Mouse (Mus musculus): ENCODE results near the gene Susd1. TPM values are rescaled to one million over a fixed set of nuclear protein-coding genes. Genes with fewer than 3 reads are reported as not detected.

The Susd1 gene
- polyA plus RNA-seq, 1 experiment from 2014 or later: 1.2 TPM

DNA sequence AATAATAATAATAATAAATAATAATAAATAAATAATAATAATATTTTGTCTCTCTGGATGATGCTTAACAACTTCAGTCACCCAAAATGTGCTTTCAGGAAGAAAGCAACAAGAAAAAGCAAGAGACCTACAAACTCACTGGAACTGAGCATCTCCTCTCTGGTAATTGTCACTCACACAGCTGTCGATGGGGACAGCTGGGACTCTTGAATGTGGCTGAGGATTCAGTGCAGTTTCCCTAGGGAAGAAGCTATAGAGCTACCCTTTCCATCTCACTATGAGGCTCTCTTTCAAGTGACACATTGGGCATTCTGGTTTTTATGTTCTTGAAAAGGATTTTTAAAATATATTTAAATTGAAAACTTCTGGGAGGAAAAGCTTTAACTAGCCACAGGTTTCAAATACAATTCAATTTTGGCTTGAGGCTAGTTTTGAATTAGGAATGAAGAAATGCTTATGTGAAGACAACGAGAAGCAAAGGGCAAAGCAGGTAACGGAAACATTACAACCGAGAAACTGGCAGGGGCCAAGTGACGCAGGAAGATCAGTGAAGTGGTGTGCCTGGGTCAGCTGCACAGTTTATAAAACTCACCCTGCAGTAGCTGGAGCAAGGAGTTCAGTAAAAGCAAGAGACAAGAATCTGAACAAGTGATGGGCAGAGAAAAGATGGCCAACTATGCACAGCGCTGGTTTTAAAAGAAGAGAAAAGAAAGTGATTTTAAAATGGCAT is 112.2 kb downstream of the Susd1 start:
- H3K9ac ChIP-seq: no peak overlapping the region
- no peak overlapping the region for H3K27ac ChIP-seq
- no peak for DNase-seq (ENCODE audit: low spot score)
- ATAC-seq (ENCODE audit: low FRiP score): no peak
- no peak overlapping the region for H3K4me3 ChIP-seq (replicated peaks; ENCODE audit: low read length)
- 87% methylated on average over 6 of the region's 6 CpGs for WGBS
- no peaks in the 10 kb centered on the region for H3K36me3 ChIP-seq (replicated peaks; ENCODE audit: control insufficient read depth, insufficient read depth)
- no peaks in the 10 kb centered on the region for H3K9me3 ChIP-seq (ENCODE audit: control insufficient read depth, low read length)
- no peak overlapping the region for H3K4me2 ChIP-seq (replicated peaks)
- no peaks in the 10 kb centered on the region for H3K4me1 ChIP-seq (replicated peaks; ENCODE audit: control insufficient read depth, insufficient read depth, low read length)
- no peaks in the 10 kb centered on the region for H3K27me3 ChIP-seq (ENCODE audit: control insufficient read depth, insufficient read depth, low read length)

DNA sequence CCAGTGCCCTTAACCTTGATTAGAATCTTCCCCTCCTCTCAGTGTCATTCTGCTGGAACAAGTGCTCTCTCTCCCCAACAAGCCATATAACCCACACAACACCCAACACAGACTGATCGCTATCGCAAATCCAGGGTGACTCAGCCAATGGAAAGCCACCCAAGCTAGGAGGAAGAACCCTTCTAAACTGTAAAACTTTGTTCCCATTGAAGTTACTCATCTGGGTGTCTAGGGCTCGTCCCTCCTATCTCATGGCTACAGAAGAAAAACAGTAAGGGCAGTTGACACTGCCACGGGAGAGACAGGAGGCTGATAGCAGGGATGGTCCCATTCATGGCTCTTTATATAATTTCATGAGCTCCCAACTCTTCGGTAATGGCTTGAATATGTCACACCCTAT is 114.1 kb downstream of the Susd1 start:
- Histone ChIP-seq H3K9ac (no peak overlapping the region), H3K36me3 (replicated peaks; ENCODE audit: control insufficient read depth, insufficient read depth) (no peaks in the 10 kb centered on the region), H3K4me3 (replicated peaks; ENCODE audit: low read length) (no peak overlapping the region), H3K4me2 (replicated peaks) (no peak overlapping the region), H3K27me3 (ENCODE audit: control insufficient read depth, insufficient read depth, low read length) (no peaks in the 10 kb centered on the region), H3K4me1 (replicated peaks; ENCODE audit: control insufficient read depth, insufficient read depth, low read length) (no peaks in the 10 kb centered on the region), H3K27ac (no peak overlapping the region), H3K9me3 (ENCODE audit: control insufficient read depth, low read length) (no peaks in the 10 kb centered on the region)
- ATAC-seq (ENCODE audit: low FRiP score) (no peak), DNase-seq (ENCODE audit: low spot score) (no peak)
- 90% methylated on average over 5 of the region's 5 CpGs for WGBS

DNA sequence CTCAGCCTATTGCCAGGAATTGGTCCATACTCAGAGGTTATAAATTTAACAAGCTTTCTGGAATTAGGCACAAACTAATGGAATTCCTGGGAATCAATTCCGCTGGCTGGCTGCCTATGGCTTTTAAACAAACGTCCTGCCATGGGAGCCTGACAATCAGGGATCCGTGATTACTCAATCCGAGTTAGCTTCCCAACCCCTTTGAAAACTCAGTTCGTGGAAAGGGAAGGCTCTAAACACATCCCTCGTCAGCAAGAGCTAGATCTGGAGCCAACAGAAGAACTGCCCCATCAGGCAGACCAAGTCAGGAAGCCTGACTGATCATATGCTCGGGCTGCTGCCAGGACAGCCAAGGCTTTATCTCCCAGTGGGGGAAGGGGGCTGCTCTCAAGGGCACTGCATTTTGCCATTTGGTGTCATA is 115.2 kb downstream of the Susd1 start:
- no peak overlapping the region for H3K4me3 ChIP-seq (replicated peaks; ENCODE audit: low read length)
- H3K27me3 ChIP-seq (ENCODE audit: control insufficient read depth, insufficient read depth, low read length): no peaks in the 10 kb centered on the region
- H3K4me1 ChIP-seq (replicated peaks; ENCODE audit: control insufficient read depth, insufficient read depth, low read length): no peaks in the 10 kb centered on the region
- DNase-seq (ENCODE audit: low spot score) (no peak), ATAC-seq (ENCODE audit: low FRiP score) (no peak)
- H3K36me3 ChIP-seq (replicated peaks; ENCODE audit: control insufficient read depth, insufficient read depth): no peaks in the 10 kb centered on the region
- H3K4me2 ChIP-seq (replicated peaks): no peak overlapping the region
- H3K27ac ChIP-seq: no peak overlapping the region
- H3K9ac ChIP-seq: no peak overlapping the region
- 25% methylated on average over 7 of the region's 7 CpGs for WGBS
- H3K9me3 ChIP-seq (ENCODE audit: control insufficient read depth, low read length): no peaks in the 10 kb centered on the region

DNA sequence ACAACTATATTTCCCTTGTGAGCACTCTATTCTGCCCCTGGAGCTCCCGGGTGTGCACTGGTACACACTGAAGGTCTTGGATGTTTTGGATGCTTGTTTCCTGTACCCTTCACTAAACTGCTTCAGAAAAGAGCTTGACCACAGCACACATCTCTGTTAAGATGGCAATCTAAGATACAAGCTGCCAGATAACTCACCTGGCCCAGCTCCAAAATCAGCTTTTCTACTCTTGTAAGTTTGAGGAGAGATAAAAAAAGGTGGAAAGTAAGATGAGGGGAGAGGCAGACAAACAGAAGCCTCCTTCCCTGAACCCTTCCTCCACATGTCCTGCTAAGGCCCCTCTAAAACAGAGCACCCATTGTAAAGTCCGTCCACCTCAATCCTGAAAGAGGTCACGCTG is 115.7 kb downstream of the Susd1 start:
- Histone ChIP-seq H3K9ac (no peak overlapping the region), H3K27me3 (ENCODE audit: control insufficient read depth, insufficient read depth, low read length) (no peaks in the 10 kb centered on the region), H3K36me3 (replicated peaks; ENCODE audit: control insufficient read depth, insufficient read depth) (no peaks in the 10 kb centered on the region), H3K27ac (no peak overlapping the region), H3K4me1 (replicated peaks; ENCODE audit: control insufficient read depth, insufficient read depth, low read length) (no peaks in the 10 kb centered on the region), H3K9me3 (ENCODE audit: control insufficient read depth, low read length) (no peaks in the 10 kb centered on the region), H3K4me3 (replicated peaks; ENCODE audit: low read length) (no peak overlapping the region), H3K4me2 (replicated peaks) (no peak overlapping the region)
- WGBS: 51% methylated on average over 3 of the region's 3 CpGs
- DNase-seq (ENCODE audit: low spot score): no peak
- no peak for ATAC-seq (ENCODE audit: low FRiP score)

DNA sequence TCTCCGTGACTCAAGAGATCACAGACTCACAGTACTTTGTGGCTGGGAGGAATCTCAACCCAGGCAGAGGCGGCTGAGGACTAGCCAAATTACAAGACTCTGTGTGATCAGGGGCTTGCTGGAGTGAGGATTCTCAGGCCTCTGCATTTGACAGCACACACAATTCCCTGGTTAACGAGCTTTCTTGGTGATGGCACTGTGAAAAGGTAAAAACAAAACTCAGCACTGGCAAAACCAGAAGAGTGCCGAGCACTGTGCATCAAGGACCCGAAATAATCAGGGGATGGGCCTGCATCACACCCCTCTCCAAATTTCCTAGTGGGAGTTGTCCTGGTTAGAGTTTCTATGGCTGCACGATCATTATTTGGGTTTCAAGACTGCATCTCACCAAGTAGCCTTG is 116.4 kb downstream of the Susd1 start:
- ATAC-seq (ENCODE audit: low FRiP score): no peak
- H3K4me3 ChIP-seq (replicated peaks; ENCODE audit: low read length): no peak overlapping the region
- H3K9ac ChIP-seq: no peak overlapping the region
- H3K27ac ChIP-seq: no peak overlapping the region
- no peaks in the 10 kb centered on the region for H3K4me1 ChIP-seq (replicated peaks; ENCODE audit: control insufficient read depth, insufficient read depth, low read length)
- no peaks in the 10 kb centered on the region for H3K36me3 ChIP-seq (replicated peaks; ENCODE audit: control insufficient read depth, insufficient read depth)
- no peak overlapping the region for H3K4me2 ChIP-seq (replicated peaks)
- DNase-seq (ENCODE audit: low spot score): no peak
- WGBS: 67% methylated on average over 6 of the region's 6 CpGs
- H3K27me3 ChIP-seq (ENCODE audit: control insufficient read depth, insufficient read depth, low read length): no peaks in the 10 kb centered on the region
- no peaks in the 10 kb centered on the region for H3K9me3 ChIP-seq (ENCODE audit: control insufficient read depth, low read length)

DNA sequence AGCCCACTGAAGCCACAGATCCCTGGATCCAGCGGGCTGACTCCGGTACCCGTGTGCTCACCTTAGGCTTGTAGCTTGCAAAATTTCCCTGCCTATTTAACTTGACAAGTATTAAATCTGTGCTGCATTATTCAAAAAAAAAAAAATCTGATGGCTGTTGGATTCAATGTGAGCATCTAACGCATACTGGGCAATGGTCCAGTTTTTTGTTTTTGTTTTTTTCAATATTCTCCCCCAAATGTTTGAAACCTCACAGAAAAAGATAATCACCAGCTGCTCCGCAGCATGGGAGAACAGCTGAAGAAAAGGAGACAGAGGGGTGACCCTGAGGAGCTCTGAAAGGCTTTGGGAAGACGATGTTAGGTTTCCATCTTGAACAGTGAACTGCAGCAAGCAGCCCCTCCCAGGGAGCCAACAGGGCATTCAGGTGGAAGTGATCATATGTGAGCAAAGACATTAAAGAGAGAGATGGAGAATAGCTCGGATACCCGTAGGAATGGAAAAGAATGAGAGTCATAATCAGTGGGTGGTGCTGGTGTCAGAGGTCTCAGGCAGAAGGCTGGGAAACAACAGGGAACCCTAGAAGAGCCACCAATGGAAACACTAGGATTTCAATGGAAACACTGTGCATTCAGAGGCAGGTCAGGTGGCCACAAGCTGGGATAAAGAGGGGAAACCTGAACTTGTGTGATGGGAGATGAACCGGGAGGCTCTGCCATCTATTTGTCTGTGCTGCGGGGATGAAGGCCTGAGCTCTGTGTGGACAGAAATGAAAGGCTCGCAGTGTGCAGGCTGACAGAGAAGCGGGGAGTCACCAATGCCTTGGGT is 117.0 kb downstream of the Susd1 start:
- Histone ChIP-seq H3K9ac (no peak overlapping the region), H3K4me1 (replicated peaks; ENCODE audit: control insufficient read depth, insufficient read depth, low read length) (no peaks in the 10 kb centered on the region), H3K27ac (no peak overlapping the region), H3K27me3 (ENCODE audit: control insufficient read depth, insufficient read depth, low read length) (no peaks in the 10 kb centered on the region), H3K9me3 (ENCODE audit: control insufficient read depth, low read length) (no peaks in the 10 kb centered on the region), H3K36me3 (replicated peaks; ENCODE audit: control insufficient read depth, insufficient read depth) (no peaks in the 10 kb centered on the region), H3K4me3 (replicated peaks; ENCODE audit: low read length) (no peak overlapping the region), H3K4me2 (replicated peaks) (no peak overlapping the region)
- no peak for DNase-seq (ENCODE audit: low spot score)
- no peak for ATAC-seq (ENCODE audit: low FRiP score)
- WGBS: 39% methylated on average over 12 of the region's 12 CpGs

DNA sequence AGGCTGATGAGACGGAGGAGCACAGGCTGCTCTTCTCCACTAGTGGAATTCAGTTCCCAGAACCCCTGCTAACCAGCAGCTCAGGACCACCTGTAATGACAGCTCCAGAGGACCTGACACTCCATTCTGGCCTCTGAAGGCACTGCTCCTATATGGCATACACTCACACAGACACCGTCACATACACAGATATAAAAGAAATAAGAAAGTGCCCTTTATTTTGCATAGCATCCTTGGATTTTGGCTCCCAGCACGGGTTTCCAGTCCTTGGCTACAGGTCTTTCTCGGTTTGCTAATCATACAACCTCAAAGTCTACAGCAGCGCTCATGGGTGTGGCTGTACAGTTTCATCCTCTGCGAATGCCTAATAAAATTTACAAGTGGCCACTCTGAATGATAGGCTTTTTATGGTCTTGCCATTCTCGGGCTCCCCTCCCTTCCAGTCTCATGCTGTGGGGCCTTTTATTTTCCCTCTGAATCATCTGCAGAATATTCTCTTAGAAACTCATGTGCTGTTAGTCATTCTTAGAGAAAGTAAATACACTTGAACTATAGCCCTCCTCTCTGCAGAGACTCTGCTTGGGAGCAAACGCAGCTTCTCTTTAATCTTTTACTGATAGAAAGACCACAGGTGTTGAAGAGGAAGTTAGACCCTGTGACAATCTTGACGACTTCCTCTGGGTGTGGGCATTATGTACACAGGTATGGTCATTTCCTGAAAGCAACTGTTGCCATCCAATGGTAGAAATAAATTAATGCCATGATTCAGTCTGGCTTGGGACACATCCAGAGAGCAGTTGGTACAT is 119.1 kb downstream of the Susd1 start:
- H3K4me3 ChIP-seq (replicated peaks; ENCODE audit: low read length): no peak overlapping the region
- ATAC-seq (ENCODE audit: low FRiP score) (no peak), DNase-seq (ENCODE audit: low spot score) (no peak)
- H3K36me3 ChIP-seq (replicated peaks; ENCODE audit: control insufficient read depth, insufficient read depth): no peaks in the 10 kb centered on the region
- WGBS: 82% methylated on average over 9 of the region's 9 CpGs
- no peak overlapping the region for H3K9ac ChIP-seq
- no peak overlapping the region for H3K4me2 ChIP-seq (replicated peaks)
- H3K27ac ChIP-seq: no peak overlapping the region
- H3K4me1 ChIP-seq (replicated peaks; ENCODE audit: control insufficient read depth, insufficient read depth, low read length): no peaks in the 10 kb centered on the region
- no peaks in the 10 kb centered on the region for H3K9me3 ChIP-seq (ENCODE audit: control insufficient read depth, low read length)
- H3K27me3 ChIP-seq (ENCODE audit: control insufficient read depth, insufficient read depth, low read length): no peaks in the 10 kb centered on the region

DNA sequence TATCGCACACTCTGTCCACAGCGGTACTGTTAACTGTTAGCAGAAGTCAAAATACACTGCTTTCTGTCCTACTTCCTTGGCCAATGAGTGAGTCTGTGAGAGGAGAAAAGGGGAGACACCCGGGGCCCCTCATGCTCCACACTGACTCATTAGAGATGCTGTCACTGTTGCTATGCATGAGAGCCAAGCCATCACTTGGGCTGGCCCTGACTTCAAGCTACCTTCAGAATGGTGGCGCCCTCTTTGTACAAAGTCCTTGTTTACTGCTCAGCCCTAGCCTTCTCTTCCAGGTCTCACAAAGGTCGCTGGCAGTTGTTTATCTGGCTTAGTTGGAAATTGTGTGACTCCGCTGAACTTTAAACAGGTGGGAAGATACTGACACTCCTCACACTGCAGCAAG is 119.8 kb downstream of the Susd1 start:
- DNase-seq (ENCODE audit: low spot score) (no peak), ATAC-seq (ENCODE audit: low FRiP score) (no peak)
- Histone ChIP-seq H3K4me3 (replicated peaks; ENCODE audit: low read length) (no peak overlapping the region), H3K9me3 (ENCODE audit: control insufficient read depth, low read length) (no peaks in the 10 kb centered on the region), H3K27ac (no peak overlapping the region), H3K27me3 (ENCODE audit: control insufficient read depth, insufficient read depth, low read length) (no peaks in the 10 kb centered on the region), H3K4me2 (replicated peaks) (no peak overlapping the region), H3K36me3 (replicated peaks; ENCODE audit: control insufficient read depth, insufficient read depth) (no peaks in the 10 kb centered on the region), H3K9ac (no peak overlapping the region), H3K4me1 (replicated peaks; ENCODE audit: control insufficient read depth, insufficient read depth, low read length) (no peaks in the 10 kb centered on the region)
- 87% methylated on average over 6 of the region's 6 CpGs for WGBS

Measured in hindbrain, embryonic 14.5 days (tissue).